Mouse (Mus musculus): ENCODE results near the gene Foxo3.

The Foxo3 gene

DNA sequence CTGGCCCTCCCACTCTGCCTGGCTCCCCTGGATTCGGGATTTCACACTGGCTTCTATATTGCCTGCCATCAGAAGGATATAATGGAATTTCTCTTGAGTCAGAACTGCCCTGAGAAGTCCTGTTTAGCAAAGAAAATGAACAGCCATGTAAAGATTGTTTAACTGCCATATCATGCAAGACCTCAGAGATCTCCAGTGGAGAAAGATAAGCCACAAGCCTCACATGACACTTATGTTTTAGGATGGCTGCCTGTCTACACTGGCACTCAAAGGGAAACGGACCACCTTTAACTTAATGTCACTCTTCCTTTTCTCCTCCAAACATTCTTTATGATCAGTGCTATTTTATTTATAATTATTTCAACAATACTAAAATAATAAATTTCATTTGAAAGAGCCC lies 26.6 kb downstream of the Foxo3 start:
- no peak for DNase-seq (ENCODE audit: low spot score in 2 of 2)

DNA sequence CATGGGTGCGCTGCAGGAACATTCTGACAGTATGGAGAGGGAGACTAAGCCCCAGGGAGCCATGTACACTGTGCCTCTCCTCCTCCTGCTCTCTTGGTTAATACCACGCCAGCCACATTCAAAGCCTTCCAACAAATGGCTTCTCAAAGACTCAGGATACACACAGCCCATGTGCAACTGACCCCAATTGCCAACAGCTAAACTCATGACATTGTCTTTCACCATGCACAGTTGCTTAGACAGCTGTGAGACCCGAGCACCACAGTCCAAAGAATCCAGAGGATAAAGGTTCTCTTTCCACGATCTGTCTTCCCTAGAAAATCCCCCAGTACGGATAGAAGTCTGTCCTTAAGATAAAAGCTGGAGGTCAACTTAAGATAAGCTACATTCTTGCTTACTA lies 27.9 kb downstream of the Foxo3 start:
- no peak for DNase-seq (ENCODE audit: low spot score in 2 of 2)

DNA sequence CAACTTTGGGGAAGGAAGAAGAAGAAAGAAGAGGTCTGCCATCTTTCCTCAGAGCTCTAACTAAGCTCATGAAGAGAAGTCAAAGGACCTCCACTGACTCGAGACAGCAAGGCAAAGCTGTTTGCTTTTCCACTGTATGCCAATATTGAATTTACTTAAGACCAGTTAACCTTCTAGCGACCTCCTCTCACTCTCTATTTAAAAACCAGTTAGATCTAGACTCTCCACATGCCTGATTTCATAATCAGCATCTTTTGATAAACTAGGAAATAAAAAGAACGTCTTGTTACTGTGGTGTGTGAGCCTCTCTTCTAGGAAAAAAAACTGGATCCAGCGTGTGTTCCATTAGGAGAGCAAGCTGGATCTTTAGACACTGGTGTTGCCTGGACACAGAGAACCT lies 28.4 kb downstream of the Foxo3 start:
- no peak for DNase-seq (ENCODE audit: low spot score in 2 of 2)

DNA sequence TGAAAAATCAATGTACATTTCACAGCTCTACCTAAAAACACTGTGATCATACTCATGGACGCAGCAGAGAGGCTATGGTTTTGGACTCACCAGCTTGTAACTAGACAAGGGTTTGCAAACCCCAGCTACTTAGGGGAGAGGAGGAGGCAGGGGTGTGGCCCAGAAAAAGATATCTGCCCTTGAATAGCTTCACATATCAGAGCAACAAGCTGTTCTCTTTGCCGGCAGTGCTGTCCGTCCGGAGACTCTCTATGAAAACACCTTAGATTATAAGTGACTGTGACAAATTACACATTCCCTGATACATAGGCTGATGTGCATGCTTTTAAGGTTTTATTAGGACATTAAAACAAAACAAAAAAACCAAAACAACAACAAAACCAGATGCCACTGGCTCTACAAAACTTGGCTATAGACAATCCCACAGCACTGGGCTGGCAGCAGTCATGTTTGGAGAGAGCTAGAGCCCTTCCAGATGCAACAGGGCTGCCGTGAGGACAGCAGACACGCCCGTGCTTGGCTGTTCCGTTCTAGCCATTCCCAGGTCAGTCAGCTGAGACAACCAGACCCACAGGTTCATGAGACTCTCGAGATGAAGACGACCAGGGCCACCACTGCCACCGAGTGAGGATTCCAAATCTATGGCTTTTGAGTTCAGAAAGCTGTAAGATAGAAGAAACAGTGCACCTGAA lies 29.3 kb downstream of the Foxo3 start:
- no peak for DNase-seq (ENCODE audit: low spot score in 2 of 2)

DNA sequence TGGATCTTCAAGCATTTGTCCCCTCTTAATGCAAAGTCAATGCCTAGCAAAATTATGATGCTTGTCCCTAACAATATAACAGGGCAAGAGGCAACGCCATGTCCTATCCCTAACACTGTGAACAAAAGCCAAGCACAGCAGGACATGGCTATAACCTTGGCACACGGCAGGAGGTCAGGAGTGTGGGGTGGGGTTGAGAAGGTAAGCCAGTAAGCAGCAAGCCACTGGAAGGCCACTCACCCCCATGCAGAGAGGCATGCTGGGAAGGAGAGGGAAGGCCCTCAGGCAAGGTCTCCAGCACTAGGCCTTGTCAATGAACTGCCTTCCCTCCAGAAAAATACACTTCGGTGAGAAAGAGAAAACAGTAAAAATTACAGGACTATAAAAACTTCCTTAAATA lies 30.1 kb downstream of the Foxo3 start:
- DNase-seq (ENCODE audit: low spot score in 2 of 2), result no peak

DNA sequence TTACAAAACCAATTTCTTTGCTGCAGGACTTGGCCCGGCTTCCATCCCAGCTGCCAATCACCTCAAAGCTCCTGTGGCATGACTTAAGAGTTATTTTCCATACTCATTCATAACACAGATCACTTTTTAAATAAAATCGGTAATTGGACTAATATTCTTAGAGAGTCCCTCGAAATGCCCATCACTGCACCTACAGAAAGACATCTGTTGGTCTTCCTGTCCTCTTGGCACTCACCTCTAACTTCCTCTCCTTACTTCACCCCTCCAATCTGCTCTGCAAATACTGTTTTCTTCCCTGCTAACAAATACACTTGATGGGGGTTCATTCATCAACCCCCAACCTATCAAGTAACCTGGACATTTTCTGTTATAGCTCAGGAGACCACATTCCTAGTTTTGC lies 30.9 kb downstream of the Foxo3 start:
- no peak for DNase-seq (ENCODE audit: low spot score in 2 of 2)

DNA sequence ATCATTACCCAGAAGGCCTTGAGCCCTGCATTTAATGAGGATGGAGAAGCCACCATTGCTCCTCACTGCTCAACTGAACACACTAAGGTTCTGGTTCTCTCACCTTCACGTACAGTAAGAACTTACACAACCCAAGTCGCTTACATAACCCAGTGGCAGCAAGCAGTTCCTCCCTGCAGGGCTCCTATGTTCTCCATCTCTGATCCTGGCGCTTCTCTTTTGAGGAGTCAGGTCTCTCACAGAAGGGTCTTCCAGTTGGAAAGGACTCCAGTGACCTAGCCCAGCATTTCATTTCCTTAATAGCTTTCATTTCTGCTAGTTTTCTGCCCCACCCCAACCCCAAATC lies 31.3 kb downstream of the Foxo3 start:
- no peak for DNase-seq (ENCODE audit: low spot score in 2 of 2)

DNA sequence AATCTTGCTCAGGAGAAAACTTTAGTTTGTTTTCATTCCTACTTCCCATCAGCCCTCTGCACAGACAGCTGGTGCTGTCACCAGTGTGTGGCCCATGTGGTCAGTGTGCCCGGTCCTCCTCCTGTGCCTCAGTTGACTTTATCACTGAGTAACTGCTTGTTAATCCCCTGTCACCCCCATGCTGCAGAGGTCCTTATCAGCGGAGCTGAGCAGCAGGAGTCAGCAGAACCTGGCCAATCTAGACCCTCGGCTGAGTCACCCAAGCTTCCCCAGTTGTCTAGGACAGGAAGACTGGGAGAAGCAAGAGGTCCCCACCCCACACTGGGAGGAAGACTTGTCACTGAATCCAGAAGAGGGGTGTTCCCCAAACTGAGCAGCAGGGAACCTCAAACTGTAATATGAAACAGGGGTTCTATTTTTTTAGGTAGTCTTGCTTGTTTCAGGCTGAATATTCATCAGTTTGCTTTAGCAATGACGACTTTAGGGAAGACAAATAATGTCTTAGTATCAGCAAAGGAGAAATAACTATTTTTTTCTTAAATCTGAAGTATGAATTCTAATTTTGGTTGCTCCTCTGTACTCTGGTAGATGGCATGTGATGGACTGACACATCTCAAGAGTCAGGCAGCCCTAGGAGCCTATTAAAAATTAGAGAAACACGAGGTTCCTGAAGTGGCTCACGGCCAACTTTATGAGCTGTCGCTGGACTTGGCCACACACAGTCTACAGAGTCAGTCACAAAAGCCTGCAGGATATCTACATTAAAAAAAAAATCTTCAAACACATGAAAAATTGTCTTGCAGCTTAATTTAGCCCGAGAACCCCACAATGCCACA lies 31.9 kb downstream of the Foxo3 start:
- DNase-seq (ENCODE audit: low spot score in 2 of 2), result no peak

DNA sequence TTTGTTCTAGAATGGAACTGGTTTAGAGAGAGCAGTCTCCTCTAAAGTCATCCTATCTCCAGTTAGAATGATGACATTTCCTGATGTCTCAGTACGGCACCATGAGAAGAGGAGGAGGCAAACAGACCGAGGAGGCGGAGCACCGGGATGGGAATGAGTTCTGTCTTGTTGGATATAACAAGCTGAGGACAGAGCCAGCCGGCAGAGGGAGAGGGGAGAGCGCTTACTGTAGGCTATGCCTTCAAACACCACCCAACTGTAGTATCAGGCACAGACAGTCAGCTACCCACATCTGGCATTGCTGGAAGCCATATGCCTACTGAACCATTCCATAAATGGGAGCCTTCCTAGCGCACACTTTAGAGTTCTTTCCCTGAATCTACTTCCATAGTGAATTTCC lies 32.6 kb downstream of the Foxo3 start:
- no peak for DNase-seq (ENCODE audit: low spot score in 2 of 2)

DNA sequence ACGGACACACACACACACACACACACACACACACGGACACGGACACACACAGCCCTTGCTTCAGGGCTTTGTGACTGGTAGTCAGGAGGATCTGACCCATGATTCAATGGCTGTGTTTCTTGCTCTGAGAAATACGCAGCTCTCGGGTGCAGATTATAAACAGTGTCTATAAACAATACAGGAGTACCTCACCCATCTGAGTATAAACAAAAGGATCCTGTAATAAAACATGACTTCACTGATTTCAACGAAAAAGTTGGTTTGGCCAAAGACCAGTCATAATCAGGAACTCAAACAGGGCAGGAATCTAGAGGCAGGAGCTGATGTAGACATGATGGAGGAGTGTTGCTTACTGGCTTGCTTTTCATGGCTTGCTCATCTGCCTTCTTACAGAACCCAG lies 34.1 kb downstream of the Foxo3 start:
- DNase-seq (ENCODE audit: low spot score in 2 of 2), result no peak

DNA sequence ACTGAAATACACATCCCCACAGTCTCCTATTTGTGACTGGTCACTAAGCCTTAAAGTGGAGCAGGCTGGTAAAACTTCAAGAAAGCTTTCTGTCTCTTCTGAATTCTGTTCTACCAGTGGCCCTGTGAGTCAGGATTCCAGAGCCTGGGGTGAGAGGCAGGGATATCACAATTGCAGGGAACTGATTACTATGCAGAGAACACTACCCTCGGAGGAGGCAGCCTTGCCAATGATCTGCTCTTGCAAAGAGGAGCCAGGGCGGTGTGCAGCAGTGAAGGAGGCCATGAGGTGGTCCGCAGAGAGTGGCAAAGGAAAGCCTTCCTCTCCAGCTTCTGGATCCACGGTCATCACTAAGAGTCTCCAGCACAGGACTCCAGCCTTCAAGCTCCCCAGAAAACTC lies 34.8 kb downstream of the Foxo3 start:
- DNase-seq (ENCODE audit: low spot score in 2 of 2), result no peak

DNA sequence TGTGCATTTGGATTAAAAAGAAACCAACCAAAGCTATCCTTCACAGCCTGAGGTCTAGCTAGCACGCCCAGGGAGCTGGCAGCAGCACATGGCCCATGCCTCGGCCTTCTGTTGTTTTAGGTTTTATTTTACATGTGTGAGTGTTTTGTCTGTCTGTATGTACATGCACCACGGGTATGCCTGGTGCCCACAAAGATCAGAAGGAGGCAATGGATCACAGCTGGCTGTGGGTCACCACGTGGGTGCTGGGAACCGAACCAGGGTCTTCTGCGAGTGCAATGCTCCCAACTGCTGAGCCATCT lies 36.8 kb downstream of the Foxo3 start:
- DNase-seq (ENCODE audit: low spot score in 2 of 2), result no peak

DNA sequence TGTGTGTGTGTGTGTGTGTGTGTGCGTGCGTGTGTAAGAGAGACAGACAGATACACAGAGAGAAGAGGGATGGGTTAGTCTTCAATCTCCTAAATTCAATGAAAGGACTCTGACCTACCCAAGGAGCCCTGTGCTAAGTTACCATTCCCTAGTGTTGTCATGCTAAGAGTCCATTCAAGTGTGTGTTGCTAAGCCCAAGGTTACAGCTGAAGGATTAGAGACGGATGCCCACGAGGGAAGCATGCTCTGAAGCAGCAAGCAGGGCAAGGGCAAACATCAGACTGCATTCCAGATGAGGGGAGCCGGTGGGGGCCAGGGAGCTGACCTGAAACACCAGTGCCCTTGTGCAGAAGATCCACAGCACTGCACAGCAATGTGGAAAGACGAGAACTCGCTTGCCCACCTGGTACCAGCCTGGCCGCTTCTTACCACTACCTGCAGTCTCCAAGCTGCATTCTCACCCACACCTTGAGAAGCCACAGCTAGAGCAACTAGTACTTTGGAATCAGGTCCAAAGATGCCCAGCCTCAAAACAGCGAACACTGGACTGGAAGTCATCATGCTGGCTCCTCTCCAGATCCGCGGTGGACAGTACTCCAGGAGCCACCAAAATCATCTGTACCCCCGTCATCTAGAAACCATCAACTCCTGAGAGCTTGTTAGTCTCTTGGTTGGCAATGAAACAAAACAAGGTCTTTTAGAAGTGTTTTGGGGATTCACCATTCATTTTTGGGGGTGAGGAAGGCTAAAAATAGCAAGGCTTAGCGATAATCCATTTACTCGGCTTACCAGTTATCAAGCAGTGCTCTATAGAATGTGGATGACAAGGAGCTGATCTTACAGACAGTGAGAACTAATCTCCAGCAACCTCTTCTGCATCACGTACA lies 37.4 kb downstream of the Foxo3 start:
- no peak for DNase-seq (ENCODE audit: low spot score in 2 of 2)

DNA sequence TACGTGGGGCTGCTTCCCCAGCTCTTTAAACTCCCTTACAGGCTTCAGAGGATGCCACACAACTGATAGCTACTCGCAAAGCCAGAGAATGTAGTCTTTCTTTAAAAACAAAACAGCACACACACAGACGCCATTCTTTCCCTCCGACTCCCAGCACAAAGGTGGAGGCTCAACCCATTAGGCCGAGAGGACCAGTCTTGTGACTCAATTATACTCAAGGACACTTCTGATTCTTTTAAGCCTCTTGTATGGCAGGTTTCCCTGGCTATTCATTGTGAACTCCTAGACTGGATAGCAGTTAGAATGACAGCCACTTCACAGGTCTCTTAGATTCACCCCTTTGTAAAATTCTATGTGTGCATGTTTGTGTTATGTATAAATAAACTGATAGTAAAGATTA lies 38.3 kb downstream of the Foxo3 start:
- no peak for DNase-seq (ENCODE audit: low spot score in 2 of 2)

DNA sequence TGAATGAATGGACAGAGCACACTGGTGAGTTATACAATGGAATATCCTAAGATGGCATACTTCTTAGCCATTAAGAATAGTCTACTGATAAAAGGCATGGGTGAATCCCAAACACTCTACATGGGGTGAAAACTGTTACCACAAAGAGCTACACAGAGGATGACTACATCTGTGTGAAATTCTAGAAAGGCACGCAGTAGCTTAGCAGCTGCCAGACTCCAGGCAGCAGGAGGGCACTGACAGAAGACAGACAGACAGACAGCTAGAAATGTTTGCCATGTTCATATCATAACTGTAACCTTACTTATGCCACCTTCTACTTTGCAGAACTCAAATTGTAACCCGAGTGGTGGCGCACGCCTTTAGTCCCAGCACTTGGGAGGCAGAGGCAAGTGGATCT lies 39.0 kb downstream of the Foxo3 start:
- no peak for DNase-seq (ENCODE audit: low spot score in 2 of 2)

DNA sequence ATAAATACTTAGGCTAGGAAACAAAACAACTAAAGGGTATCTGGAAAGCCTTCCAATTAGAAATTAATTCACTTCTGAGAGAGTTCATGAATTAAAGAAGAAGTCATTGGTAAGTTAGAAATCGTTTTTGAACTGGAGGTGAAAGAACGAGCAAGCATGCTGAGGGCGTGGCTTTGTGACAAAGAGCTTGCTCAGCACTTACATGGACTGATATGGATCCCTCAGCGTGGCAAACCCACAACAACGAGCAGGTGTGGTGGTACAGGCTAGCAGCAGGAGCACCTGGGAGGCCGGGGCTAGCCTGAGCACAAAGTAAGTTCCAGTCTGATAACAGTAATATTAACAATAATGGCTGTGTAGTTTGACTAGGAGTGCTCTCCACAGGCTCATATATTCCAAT lies 41.2 kb downstream of the Foxo3 start:
- DNase-seq (ENCODE audit: low spot score in 2 of 2), result no peak

DNA sequence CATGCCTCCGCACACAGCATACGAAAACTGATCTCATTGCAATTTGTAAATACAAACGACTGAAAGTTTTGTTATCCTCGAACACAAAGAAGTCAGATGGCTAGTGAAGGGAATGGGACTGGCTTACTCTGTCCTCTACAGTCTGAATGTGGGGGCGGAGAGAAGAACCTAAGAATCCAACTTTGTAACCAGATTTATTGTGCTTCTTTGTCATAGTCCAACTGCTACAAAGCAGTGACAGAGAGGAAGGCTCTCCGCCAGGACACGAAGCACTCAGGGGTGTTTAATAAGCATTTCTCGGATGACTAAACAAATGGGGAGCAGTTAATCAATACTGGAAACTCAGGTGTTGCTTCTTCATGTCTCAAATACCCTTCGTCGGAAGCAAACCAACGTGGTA lies 43.6 kb downstream of the Foxo3 start:
- DNase-seq (ENCODE audit: low spot score in 2 of 2), result no peak

DNA sequence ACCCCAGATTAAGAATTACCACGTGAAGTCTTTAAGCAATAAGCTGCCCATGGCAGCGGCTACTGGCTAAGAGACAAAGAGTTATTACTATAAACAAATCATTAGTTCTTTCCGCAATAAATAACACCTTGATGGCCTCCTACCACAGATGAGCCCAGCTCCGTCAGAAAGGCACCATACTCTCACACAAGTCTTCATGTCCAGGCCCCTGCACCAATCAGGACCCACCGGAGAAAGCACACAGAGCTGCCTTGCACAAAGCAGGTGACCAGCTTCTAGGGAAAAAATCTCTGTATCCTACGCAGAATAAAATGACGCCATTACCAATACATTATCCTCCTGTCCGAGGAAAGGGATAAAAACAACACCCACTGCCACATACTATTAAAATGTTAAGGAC lies 44.7 kb downstream of the Foxo3 start:
- no peak for DNase-seq (ENCODE audit: low spot score in 2 of 2)

DNA sequence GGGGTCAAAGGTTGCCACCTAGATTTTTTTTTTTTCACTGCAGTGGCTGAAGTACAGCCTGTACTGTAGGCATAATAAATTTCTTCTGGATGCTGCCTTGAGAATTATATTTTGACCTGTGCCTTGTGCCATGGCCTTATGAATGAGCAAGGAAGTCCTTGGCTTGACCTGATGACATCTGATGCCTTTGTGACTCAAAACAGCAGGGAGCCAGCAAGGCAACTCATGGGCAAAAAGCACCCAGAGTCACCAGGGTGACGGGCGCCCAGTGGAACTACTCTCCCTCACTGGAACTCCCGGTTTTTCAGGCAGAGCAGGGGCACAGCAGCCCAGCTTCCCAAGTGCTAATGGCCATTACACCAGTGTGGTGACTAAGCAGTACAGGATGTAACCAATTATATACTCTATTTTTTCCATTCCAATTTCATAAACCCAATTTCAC lies 45.4 kb downstream of the Foxo3 start:
- peak in 1 of 2 experiments; percentile 28 for DNase-seq (ENCODE audit: low spot score in 2 of 2)

DNA sequence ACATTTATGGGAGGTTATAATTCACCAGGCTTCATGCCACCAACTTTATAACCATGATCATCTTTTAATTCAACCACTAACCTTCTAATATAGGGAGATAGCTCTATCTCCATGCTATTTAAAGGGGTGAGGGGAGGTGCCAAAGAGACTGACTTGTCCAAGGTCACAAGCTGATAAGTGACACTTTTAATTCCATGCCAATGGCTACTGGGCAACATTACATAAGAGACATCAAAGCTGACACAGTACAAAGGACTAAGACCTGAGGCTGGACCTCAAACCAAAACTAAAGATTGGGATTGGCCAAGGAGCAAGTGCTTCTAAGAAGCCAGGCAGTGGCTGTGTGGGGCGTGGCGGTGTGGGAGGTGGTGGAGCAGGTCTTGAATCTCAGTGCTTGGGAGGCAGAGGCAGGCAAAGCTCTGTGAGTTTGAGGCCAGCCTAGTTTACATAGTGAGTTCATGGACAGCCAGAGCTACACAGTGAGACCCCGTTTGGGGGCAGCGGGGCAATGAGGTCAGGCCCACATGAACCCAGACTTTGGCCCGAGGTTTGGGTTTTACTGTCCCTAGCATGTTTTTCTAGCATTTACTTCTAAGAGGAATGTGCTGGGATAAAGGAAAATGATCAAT lies 46.0 kb downstream of the Foxo3 start:
- DNase-seq (ENCODE audit: low spot score in 2 of 2), result no peak

DNA sequence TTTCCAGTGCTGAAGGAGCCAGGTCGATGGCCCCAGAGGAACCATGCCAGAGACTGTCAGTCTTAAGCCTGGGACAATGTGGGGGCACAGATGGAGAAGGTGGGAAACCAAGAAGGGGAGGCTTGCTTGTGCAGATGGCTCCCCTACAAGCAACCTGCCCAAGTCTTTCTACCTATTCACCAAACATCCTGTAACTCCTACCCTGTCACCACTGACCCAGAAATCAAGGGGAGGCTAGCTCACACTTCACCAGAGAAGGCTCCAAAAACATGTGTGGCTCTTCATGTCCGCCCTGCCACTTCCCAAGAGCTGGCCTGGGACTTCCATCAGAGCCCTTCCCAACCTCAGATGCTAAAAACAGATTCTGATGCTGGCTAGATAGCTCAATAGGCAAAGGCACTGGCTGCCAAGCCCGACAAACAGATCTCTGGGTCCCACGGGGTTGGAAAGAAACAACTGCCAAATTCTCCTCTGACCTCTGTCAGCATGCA lies 48.8 kb downstream of the Foxo3 start:
- DNase-seq (ENCODE audit: low spot score in 2 of 2), result no peak

DNA sequence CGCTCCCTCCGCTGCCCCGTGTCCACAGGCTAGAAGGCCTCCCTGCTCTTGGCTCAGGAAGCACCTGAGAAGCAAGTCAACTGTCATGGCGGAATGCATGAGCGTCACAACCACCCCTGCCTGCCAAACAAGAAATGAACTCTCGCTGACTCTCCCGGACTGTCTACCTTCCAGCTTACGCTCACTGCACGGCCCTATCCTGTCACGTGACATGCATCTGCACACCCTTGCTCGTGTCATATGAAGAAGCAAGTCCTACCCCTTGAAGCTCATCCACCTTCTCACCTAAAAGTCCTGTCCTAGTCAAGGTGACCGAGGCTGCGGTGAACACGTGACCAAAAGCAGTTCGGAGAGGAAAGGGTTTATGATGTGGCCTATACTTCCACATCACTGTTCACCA lies 50.4 kb downstream of the Foxo3 start:
- DNase-seq (ENCODE audit: low spot score in 2 of 2), result no peak
